Mouse (Mus musculus) limb, embryonic 12.5 days (tissue): ENCODE data around the gene Adamtsl2. TPM values are rescaled to one million over a fixed set of nuclear protein-coding genes. Genes with fewer than 3 reads are reported as not detected.

Source experiments
- ATAC-seq: fragments of 200-750 bp; cut with Nextera tagmentation; 2 replicates; pipeline ENCODE4 v1.8.0; 2017; ENCODE audit warnings: low read depth, moderate TSS enrichment; ENCODE audit not compliant: insufficient number of reproducible peaks, insufficient read depth, low FRiP score, low TSS enrichment
- H3K27ac ChIP-seq: fragments of 300-500 bp; sonication (generic); 2 replicates; pipeline ENCODE4 v1.5.1; 2016; ENCODE audit warnings: mild to moderate bottlenecking, moderate library complexity
- H3K27me3 ChIP-seq: fragments of 300-500 bp; sonication (generic); 2 replicates; pipeline ENCODE4 v1.6.1; 2016; ENCODE audit warnings: mild to moderate bottlenecking, moderate library complexity
- H3K36me3 ChIP-seq: fragments of 300-500 bp; sonication (generic); 2 replicates; pipeline ENCODE4 v1.6.1; 2016; ENCODE audit warnings: mild to moderate bottlenecking, moderate library complexity
- H3K4me1 ChIP-seq: fragments of 300-500 bp; sonication (generic); replicated peaks from 2 replicates; pipeline ENCODE4 v1.6.1; 2016
- H3K4me2 ChIP-seq: fragments of 300-500 bp; sonication (generic); 2 replicates; pipeline ENCODE4 v1.6.1; 2016; ENCODE audit warnings: mild to moderate bottlenecking, moderate library complexity
- H3K4me3 ChIP-seq: fragments of 300-500 bp; sonication (generic); replicated peaks from 2 replicates; pipeline ENCODE4 v1.5.1; 2016; ENCODE audit warnings: mild to moderate bottlenecking
- H3K9ac ChIP-seq: fragments of 300-500 bp; sonication (generic); replicated peaks from 2 replicates; pipeline ENCODE4 v1.6.1; 2016; ENCODE audit warnings: mild to moderate bottlenecking, moderate library complexity
- H3K9me3 ChIP-seq: fragments of 300-500 bp; sonication (generic); 2 replicates; pipeline ENCODE4 v1.6.1; 2016; ENCODE audit warnings: mild to moderate bottlenecking, moderate library complexity
- WGBS: fragments of 180-500 bp; shearing (Covaris S2); methylation state at CpG from one replicate; pipeline ENCODE4 v1.1.7; 2016; 5-methylcytosine and 5-hydroxymethylcytosine counted together
- polyA plus RNA-seq: library from polyadenylated mRNA; unstranded; fragments of >200 nt; fragmentation: Nextera tagmentation; extraction: Ambion mirVana; gene quantifications from 2 replicates; pipeline ENCODE4 v1.2.1, GENCODE M21; 2016

Gene Adamtsl2
- polyA plus RNA-seq, 1 experiment from 2014 or later = 11.8 TPM

DNA sequence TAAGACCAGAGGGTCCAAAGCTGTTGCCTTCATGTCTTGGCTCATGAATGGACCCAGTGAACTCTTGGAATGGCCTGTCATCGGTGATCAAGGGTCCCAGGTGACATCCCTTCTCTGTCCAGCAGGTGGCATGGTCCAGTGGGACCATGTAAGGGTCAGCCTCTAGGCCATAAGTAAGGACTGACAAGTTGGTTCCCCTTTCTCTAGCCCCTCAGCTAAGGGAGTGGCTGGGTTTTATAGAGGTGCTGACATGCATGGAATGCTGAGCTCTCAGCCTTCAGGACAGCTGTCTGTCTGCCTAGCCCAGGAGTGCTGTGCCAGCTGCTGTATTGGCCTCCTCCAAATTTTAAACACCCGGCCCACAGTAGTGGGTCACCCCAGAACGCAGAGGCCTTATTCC lies 3.7 kb upstream of the Adamtsl2 start:
- Histone ChIP-seq H3K4me1 (peaks cover 92% of the 10 kb centered on the region), H3K27me3 (no peaks in the 10 kb centered on the region), H3K4me2 (no peak overlapping the region), H3K9ac (no peak overlapping the region), H3K4me3 (no peak overlapping the region), H3K36me3 (no peaks in the 10 kb centered on the region), H3K9me3 (no peaks in the 10 kb centered on the region), H3K27ac (peak overlapping the region; percentile 92)
- 57% methylated on average over 3 of the region's 3 CpGs for WGBS
- ATAC-seq = no peak

DNA sequence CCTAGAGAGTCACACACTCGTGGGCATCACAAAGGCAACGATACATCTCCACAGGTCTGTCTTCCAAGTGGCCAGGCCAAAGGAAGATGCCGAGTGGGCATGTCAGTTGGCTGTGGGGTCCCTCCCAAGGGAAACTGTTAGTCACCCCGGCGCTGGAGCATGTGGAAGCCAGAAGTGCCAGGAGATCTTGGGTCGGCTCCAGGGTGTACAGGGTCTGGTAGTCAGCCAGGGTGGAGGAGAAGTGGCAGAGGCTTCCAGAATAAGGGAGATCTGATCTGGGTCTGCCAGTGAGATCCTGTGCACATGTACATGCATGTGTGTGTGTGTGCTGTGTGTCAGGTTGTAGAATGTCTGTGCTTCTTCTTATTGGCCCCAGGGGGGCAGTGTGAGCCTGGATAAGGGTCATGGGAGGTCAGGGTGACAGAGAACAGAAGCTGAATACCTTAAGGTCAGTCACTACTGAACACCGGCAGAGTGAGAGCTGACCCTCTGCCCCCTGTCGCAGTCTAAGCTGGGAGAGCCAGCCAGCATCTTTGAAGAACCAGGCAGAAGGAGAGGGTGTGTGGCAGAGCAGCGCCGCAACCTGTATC lies 1.4 kb upstream of the Adamtsl2 start:
- Histone ChIP-seq H3K27me3 (no peaks in the 10 kb centered on the region), H3K27ac (no peak overlapping the region), H3K4me2 (no peak overlapping the region), H3K4me1 (peaks cover 91% of the 10 kb centered on the region), H3K9ac (no peak overlapping the region), H3K36me3 (no peaks in the 10 kb centered on the region), H3K4me3 (no peak overlapping the region), H3K9me3 (no peaks in the 10 kb centered on the region)
- 67% methylated on average over 10 of the region's 10 CpGs for WGBS
- no peak for ATAC-seq

DNA sequence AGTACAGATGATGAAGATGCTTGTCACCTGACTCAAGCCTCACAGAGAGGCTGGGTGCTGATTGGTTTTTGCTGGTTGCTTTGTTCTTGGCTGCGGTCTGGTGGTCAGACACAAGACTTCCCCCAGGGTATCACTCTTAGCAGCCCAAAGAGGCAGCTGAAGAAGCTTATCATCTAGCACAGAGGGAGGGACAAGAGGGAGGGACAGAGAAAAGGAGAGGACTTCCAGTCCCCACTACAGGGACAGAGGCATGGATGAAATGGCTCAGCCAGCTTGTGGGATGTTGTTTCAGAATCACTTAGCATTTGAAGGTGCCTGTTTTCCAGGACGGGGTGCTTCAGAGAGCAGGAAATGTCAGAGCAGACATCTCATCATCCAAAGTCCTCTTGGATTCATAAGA lies 867 bp upstream of the Adamtsl2 start:
- no peak for ATAC-seq

GRCm38 (mm10) chr2:27079649-27080048 lies 470 bp downstream of the Adamtsl2 start:
- H3K9ac ChIP-seq = 0 out of 2 replicates have a peak overlapping the region, but pooled peaks have one; percentile 4
- WGBS = 22% methylated on average over 2 of the region's 2 CpGs
- H3K9me3 ChIP-seq = no peaks in the 10 kb centered on the region
- peak overlapping the region; percentile 31 for H3K4me3 ChIP-seq
- ATAC-seq = peak; percentile 10; the same call in 1 of the 2 replicates
- H3K36me3 ChIP-seq = no peaks in the 10 kb centered on the region
- H3K4me1 ChIP-seq = peaks cover 83% of the 10 kb centered on the region
- H3K4me2 ChIP-seq = peak overlapping the region; percentile 61
- peak overlapping the region; percentile 92 for H3K27ac ChIP-seq
- no peaks in the 10 kb centered on the region for H3K27me3 ChIP-seq

More for the DNA sequence above, 867 bp upstream of the Adamtsl2 start:
- no peaks in the 10 kb centered on the region for H3K36me3 ChIP-seq
- no peak overlapping the region for H3K9ac ChIP-seq
- H3K27ac ChIP-seq = peak overlapping the region; percentile 92; the same call in 1 of the 2 replicates
- WGBS = 39% methylated on average over 2 of the region's 2 CpGs
- no peaks in the 10 kb centered on the region for H3K9me3 ChIP-seq
- no peak overlapping the region for H3K4me3 ChIP-seq
- no peaks in the 10 kb centered on the region for H3K27me3 ChIP-seq
- peaks cover 85% of the 10 kb centered on the region for H3K4me1 ChIP-seq
- peak overlapping the region; percentile 61; the same call in 1 of the 2 replicates for H3K4me2 ChIP-seq

GRCm38 (mm10) chr2:27083761-27084475 lies 4.7 kb downstream of the Adamtsl2 start:
- Histone ChIP-seq H3K36me3 (no peaks in the 10 kb centered on the region), H3K27me3 (no peaks in the 10 kb centered on the region), H3K4me1 (peaks cover 81% of the 10 kb centered on the region), H3K9ac (no peak overlapping the region; the same call in 1 of the 2 replicates), H3K27ac (no peak overlapping the region), H3K9me3 (no peaks in the 10 kb centered on the region), H3K4me2 (no peak overlapping the region), H3K4me3 (no peak overlapping the region)
- 77% methylated on average over 12 of the region's 12 CpGs for WGBS
- no peak for ATAC-seq

DNA sequence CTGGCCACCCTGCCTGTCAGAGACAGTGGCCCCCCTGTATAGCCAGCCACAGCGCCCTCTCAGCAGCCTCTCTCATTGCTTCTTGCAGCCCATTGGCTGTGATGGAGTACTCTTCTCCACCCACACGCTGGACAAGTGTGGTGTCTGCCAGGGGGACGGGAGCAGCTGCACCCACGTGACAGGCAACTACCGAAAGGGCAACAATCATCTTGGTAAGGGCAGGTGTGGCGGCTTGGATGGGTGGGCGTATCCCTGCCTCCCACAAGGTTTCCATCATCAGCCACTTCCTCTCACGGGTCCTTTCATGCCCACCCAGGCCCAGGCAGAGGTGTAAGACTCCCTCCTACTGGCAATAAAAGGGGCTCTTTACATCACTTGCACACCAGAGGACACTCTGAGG lies 5.8 kb downstream of the Adamtsl2 start:
- H3K9ac ChIP-seq = no peak overlapping the region
- no peak for ATAC-seq
- H3K36me3 ChIP-seq = peaks cover 4% of the 10 kb centered on the region; the same call in 1 of the 2 replicates
- 29% methylated on average over 8 of the region's 8 CpGs for WGBS
- H3K27me3 ChIP-seq = no peaks in the 10 kb centered on the region
- H3K27ac ChIP-seq = peak overlapping the region; percentile 64; the same call in 1 of the 2 replicates
- no peak overlapping the region for H3K4me2 ChIP-seq
- no peaks in the 10 kb centered on the region for H3K9me3 ChIP-seq
- H3K4me3 ChIP-seq = no peak overlapping the region
- peaks cover 75% of the 10 kb centered on the region for H3K4me1 ChIP-seq

- H3K9me3 ChIP-seq = no peaks in the 10 kb centered on the region
- 7% methylated on average over 2 of the region's 2 CpGs for WGBS
- peaks cover 7% of the 10 kb centered on the region; the same call in 1 of the 2 replicates for H3K36me3 ChIP-seq
- peak overlapping the region; percentile 60; the same call in 1 of the 2 replicates for H3K27ac ChIP-seq
- ATAC-seq = no peak
- H3K4me2 ChIP-seq = no peak overlapping the region
- H3K4me1 ChIP-seq = peaks cover 70% of the 10 kb centered on the region
- no peaks in the 10 kb centered on the region for H3K27me3 ChIP-seq
- no peak overlapping the region for H3K9ac ChIP-seq
- no peak overlapping the region for H3K4me3 ChIP-seq
These were observed 6.6 kb downstream of the Adamtsl2 start for GRCm38 (mm10) chr2:27085801-27086200.

DNA sequence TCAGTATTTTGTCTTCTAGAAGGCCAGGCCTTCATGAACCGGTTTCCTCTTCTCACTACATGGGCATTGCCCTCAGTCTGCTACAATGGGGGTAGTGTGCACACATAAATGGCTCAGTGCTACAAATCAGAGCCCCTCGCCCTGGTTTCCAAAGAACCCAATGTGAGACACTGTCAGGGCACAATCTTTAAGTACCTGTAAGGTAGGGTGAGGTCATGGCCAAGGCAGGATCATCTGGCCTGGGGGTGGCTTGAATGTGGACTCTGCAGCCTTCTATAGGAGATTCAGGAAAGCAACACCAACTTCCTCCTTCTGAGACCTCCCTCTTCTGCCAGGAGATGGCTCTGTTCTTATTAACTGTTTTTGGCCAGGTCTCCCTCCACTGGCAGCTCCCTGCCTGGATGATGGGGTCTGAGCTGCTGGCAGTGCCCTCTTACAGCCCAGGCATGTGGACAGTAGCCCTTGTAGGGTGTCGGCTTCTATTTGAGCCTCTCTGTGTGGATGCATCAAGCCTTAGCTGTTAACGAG lies 7.4 kb downstream of the Adamtsl2 start:
- ATAC-seq = no peak
- Histone ChIP-seq H3K4me1 (peaks cover 64% of the 10 kb centered on the region), H3K27ac (no peak overlapping the region), H3K36me3 (peaks cover 7% of the 10 kb centered on the region; the same call in 1 of the 2 replicates), H3K27me3 (no peaks in the 10 kb centered on the region), H3K4me3 (no peak overlapping the region), H3K9me3 (no peaks in the 10 kb centered on the region), H3K4me2 (no peak overlapping the region), H3K9ac (no peak overlapping the region)
- 90% methylated on average over 4 of the region's 4 CpGs for WGBS

DNA sequence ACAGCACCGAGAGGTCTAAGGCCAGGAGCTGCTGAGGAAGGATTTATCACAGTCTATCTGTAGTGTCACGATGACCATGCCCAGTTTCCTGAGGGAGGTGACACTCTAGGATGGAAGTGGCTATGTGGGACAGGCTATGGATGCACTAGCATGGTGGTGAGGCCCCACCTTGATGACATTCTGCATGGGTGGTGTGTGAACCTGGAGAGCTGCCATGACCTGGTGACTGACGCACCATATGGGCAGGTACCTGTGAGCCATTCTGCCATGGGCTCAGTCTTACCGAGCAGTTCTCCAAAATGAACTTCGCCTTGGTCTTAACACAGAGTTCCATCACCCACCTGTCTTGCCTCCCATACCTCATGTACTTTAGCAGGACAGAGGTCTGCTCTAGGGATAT lies 8.4 kb downstream of the Adamtsl2 start:
- Histone ChIP-seq H3K4me1 (peaks cover 54% of the 10 kb centered on the region), H3K27ac (0 out of 2 replicates have a peak overlapping the region, but pooled peaks have one; percentile 5)
- WGBS = 85% methylated on average over 5 of the region's 5 CpGs

GRCm38 (mm10) chr2:27088071-27088644 lies 9.0 kb downstream of the Adamtsl2 start:
- Histone ChIP-seq H3K27me3 (no peaks in the 10 kb centered on the region), H3K36me3 (peaks cover 7% of the 10 kb centered on the region; the same call in 1 of the 2 replicates), H3K4me3 (no peak overlapping the region), H3K9me3 (no peaks in the 10 kb centered on the region), H3K4me2 (no peak overlapping the region), H3K4me1 (peaks cover 54% of the 10 kb centered on the region), H3K9ac (no peak overlapping the region), H3K27ac (0 out of 2 replicates have a peak overlapping the region, but pooled peaks have one; percentile 5)
- 64% methylated on average over 18 of the region's 18 CpGs for WGBS
- no peak for ATAC-seq

More for the DNA sequence above, 8.4 kb downstream of the Adamtsl2 start:
- no peak for ATAC-seq
- H3K9me3 ChIP-seq = no peaks in the 10 kb centered on the region
- no peak overlapping the region for H3K4me3 ChIP-seq
- H3K9ac ChIP-seq = no peak overlapping the region
- no peaks in the 10 kb centered on the region for H3K27me3 ChIP-seq
- peaks cover 7% of the 10 kb centered on the region; the same call in 1 of the 2 replicates for H3K36me3 ChIP-seq
- H3K4me2 ChIP-seq = no peak overlapping the region

DNA sequence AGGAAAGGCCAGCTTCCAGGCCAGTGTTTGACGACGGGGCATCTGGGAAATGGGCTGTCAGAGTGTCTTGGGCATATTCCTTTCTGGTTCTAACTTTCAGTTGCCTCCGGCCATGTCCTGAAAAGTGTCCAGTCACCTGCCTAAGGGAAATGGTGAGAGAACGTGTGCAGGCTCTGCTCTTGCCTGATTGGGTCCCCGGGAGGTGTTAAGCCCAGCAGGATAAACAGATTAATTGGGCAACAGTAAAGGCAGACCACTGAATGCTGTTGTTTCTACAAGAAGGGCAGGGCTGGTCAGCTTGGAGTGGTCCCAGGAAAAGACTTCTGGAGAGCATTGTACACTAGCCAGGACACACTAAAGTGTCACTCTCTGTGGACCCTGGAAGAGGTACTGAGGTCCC lies 9.5 kb downstream of the Adamtsl2 start:
- H3K27ac ChIP-seq = no peak overlapping the region
- 56% methylated on average over 5 of the region's 5 CpGs for WGBS

More for the DNA sequence above, 9.5 kb downstream of the Adamtsl2 start:
- Histone ChIP-seq H3K36me3 (peaks cover 7% of the 10 kb centered on the region; the same call in 1 of the 2 replicates), H3K4me2 (no peak overlapping the region), H3K9me3 (no peaks in the 10 kb centered on the region), H3K4me3 (no peak overlapping the region), H3K27me3 (no peaks in the 10 kb centered on the region), H3K4me1 (peaks cover 51% of the 10 kb centered on the region), H3K9ac (no peak overlapping the region)
- no peak for ATAC-seq
